Mouse (Mus musculus) hindbrain, embryonic 12.5 days (tissue): ENCODE measurements around the gene Npm1. TPM values are rescaled to one million over a fixed set of nuclear protein-coding genes. Genes with fewer than 3 reads are reported as not detected.

Experiments
- ATAC-seq: fragments of 200-750 bp; cut with Nextera tagmentation; 2 replicates; pipeline ENCODE4 v1.8.0; 2017; ENCODE audit warnings: moderate TSS enrichment; ENCODE audit not compliant: low FRiP score
- H3K27ac ChIP-seq: fragments of 300-500 bp; sonication (generic); 2 replicates; pipeline ENCODE4 v1.5.1; 2016; ENCODE audit warnings: mild to moderate bottlenecking
- H3K27me3 ChIP-seq: fragments of 300-500 bp; sonication (generic); 2 replicates; pipeline ENCODE4 v1.6.1; 2016; ENCODE audit warnings: mild to moderate bottlenecking
- H3K36me3 ChIP-seq: fragments of 300-500 bp; sonication (generic); 2 replicates; pipeline ENCODE4 v1.6.1; 2016; ENCODE audit warnings: mild to moderate bottlenecking
- H3K4me1 ChIP-seq: fragments of 300-500 bp; sonication (generic); 2 replicates; pipeline ENCODE4 v1.6.1; 2016
- H3K4me2 ChIP-seq: fragments of 300-500 bp; sonication (generic); replicated peaks from 2 replicates; pipeline ENCODE4 v1.6.1; 2016; ENCODE audit warnings: mild to moderate bottlenecking
- H3K4me3 ChIP-seq: fragments of 300-500 bp; sonication (generic); 2 replicates; pipeline ENCODE4 v1.5.1; 2016; ENCODE audit warnings: mild to moderate bottlenecking
- H3K9ac ChIP-seq: fragments of 300-500 bp; sonication (generic); 2 replicates; pipeline ENCODE4 v1.6.1; 2016; ENCODE audit warnings: mild to moderate bottlenecking, moderate library complexity
- H3K9me3 ChIP-seq: fragments of 300-500 bp; sonication (generic); replicated peaks from 2 replicates; pipeline ENCODE4 v1.6.1; 2016; ENCODE audit warnings: mild to moderate bottlenecking
- WGBS: fragments of 180-500 bp; shearing (Covaris S2); methylation state at CpG from one replicate; pipeline ENCODE4 v1.1.7; 2016; 5-methylcytosine and 5-hydroxymethylcytosine counted together
- polyA plus RNA-seq: library from polyadenylated mRNA; unstranded; fragments of >200 nt; fragmentation: Nextera tagmentation; extraction: Ambion mirVana; gene quantifications from 2 replicates; pipeline ENCODE4 v1.2.1, GENCODE M21; 2016

Gene Npm1
- polyA plus RNA-seq, 1 experiment from 2014 or later, result 624 TPM

DNA sequence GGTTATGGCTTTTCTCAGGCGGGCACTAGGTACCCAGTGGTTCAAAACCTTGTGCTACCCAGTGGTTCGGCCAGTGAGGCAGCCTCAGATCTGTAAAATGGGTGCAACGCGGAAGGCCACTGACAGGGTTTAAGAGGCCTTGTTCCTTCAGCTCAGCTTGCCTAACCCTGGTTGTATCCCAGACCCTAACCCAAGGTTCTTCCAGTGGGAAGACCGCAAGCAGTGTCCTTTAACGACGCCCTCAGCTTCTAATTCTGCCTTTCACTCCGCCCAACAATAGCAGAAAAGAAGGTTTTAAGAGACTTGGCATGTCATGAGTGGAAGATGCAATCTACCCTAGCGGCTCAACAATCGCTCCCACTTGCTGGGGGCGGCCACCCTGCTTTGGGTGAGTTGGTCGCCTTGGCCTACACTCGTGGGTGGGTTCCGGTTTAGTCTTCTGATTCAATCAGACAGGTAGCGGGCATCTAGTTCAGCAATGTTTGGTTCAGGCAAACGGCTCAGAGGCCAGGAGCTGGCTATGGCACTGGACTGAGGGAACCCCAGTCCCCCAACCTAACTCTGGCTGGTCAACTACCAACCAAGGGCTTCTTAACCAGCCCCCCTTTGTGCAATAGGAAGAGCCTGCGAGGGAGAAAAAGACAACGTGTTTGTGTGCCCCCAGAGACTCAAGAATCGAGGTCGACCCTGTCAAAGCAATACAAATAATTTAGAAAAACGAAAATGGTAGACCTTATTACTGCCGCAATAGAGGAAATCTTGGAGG is 35.5 kb upstream of the Npm1 start:
- peak overlapping the region; percentile 63; the same call in 1 of the 2 replicates for H3K9ac ChIP-seq
- peak overlapping the region; percentile 39 for H3K4me3 ChIP-seq
- 16% methylated on average over 22 of the region's 22 CpGs for WGBS

DNA sequence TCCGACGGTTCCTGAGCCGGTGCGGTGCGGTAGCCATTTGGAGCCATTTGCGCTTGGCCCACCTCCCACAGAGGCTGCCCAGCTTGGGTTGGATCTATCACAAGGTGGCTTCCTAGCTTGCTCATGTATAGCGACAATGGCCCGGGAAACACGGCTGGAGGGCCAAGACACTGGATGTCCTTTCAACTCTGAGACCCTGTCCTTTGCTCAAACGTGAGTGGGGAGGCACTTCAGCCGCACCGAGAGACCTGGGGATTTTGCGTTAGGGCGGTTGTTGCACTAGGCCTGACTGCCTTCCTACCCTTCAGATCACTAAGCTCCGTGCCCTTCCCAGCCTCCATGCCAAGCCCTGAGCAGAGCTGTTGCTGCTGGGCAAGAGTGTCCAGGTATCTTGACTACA is 34.7 kb upstream of the Npm1 start:
- ATAC-seq, result no peak
- Histone ChIP-seq H3K9me3 (0 out of 2 replicates have a peak, but pooled peaks cover 4% of the 10 kb centered on the region), H3K9ac (no peak overlapping the region), H3K27me3 (peaks cover 88% of the 10 kb centered on the region), H3K4me2 (peak overlapping the region; percentile 57), H3K36me3 (no peaks in the 10 kb centered on the region), H3K4me1 (peaks cover 36% of the 10 kb centered on the region), H3K4me3 (0 out of 2 replicates have a peak overlapping the region, but pooled peaks have one; percentile 6), H3K27ac (peak overlapping the region; percentile 31; the same call in 1 of the 2 replicates)
- 12% methylated on average over 15 of the region's 15 CpGs for WGBS

More for the DNA sequence above, 35.5 kb upstream of the Npm1 start:
- Histone ChIP-seq H3K4me2 (peak overlapping the region; percentile 57), H3K4me1 (peaks cover 42% of the 10 kb centered on the region), H3K27ac (peak overlapping the region; percentile 36; the same call in 1 of the 2 replicates), H3K9me3 (0 out of 2 replicates have a peak, but pooled peaks cover 4% of the 10 kb centered on the region), H3K27me3 (peaks cover 88% of the 10 kb centered on the region), H3K36me3 (no peaks in the 10 kb centered on the region)
- ATAC-seq, result no peak

DNA sequence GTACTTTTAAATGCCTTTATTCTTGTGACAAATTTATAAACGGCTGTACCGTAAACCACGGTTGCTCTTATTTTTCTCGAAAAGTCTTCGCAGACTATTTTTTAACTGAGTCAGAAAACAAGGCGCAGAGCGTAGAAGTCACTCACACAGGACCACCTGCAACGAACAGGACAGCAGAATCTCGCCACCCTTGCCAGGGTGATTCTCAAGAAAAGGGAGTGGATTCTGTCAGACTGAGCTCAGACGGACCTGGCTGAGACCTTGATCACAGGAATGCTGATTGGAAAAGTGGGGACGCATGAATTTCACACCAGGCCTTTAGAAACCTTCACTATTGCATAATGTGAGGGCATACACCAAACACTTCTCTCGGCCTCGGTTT is 34.1 kb upstream of the Npm1 start:
- Histone ChIP-seq H3K4me3 (no peak overlapping the region), H3K4me1 (peaks cover 31% of the 10 kb centered on the region), H3K27me3 (peaks cover 82% of the 10 kb centered on the region), H3K4me2 (peak overlapping the region; percentile 57; the same call in 1 of the 2 replicates), H3K9me3 (0 out of 2 replicates have a peak, but pooled peaks cover 4% of the 10 kb centered on the region), H3K27ac (0 out of 2 replicates have a peak overlapping the region, but pooled peaks have one; percentile 31), H3K36me3 (no peaks in the 10 kb centered on the region), H3K9ac (no peak overlapping the region)
- ATAC-seq, result no peak
- 22% methylated on average over 13 of the region's 13 CpGs for WGBS

DNA sequence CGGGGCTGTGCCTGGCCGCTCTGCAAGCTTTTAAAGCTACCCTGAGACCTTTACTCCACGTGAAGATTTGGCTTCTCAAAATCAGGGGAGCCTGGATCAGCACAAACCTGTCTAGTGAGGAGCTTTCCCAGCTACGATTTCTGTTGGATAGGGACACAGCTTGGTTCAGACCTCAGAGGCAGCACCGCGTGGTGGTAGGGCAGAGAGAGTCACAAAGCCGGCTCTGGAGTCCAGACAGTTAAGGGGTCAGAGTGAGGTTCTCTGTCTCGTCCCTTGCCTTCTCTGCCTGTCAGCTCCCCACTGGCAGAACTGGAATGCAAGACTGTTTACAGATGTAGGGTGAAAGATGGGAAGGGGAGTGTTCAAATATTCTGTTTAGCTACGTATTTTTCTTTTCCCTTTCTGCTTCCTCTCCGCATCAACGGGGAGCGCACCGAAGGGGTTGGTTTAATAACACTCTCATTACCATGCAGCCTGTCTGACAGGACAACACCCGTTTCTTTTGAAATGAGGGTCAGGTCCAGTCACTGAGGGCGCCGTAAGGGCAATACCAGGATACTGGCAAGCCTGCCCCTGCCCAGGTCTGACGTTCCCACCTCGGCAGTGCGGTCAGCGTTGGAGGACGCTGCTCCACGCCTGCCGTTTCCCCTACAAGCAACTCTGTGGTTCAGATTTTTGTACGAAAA is 33.6 kb upstream of the Npm1 start:
- Histone ChIP-seq H3K27me3 (peaks cover 81% of the 10 kb centered on the region), H3K9ac (no peak overlapping the region), H3K36me3 (no peaks in the 10 kb centered on the region), H3K27ac (no peak overlapping the region), H3K9me3 (0 out of 2 replicates have a peak, but pooled peaks cover 4% of the 10 kb centered on the region), H3K4me1 (peaks cover 27% of the 10 kb centered on the region), H3K4me3 (no peak overlapping the region), H3K4me2 (no peak overlapping the region)
- WGBS, result 5% methylated on average over 24 of the region's 24 CpGs
- ATAC-seq, result no peak

DNA sequence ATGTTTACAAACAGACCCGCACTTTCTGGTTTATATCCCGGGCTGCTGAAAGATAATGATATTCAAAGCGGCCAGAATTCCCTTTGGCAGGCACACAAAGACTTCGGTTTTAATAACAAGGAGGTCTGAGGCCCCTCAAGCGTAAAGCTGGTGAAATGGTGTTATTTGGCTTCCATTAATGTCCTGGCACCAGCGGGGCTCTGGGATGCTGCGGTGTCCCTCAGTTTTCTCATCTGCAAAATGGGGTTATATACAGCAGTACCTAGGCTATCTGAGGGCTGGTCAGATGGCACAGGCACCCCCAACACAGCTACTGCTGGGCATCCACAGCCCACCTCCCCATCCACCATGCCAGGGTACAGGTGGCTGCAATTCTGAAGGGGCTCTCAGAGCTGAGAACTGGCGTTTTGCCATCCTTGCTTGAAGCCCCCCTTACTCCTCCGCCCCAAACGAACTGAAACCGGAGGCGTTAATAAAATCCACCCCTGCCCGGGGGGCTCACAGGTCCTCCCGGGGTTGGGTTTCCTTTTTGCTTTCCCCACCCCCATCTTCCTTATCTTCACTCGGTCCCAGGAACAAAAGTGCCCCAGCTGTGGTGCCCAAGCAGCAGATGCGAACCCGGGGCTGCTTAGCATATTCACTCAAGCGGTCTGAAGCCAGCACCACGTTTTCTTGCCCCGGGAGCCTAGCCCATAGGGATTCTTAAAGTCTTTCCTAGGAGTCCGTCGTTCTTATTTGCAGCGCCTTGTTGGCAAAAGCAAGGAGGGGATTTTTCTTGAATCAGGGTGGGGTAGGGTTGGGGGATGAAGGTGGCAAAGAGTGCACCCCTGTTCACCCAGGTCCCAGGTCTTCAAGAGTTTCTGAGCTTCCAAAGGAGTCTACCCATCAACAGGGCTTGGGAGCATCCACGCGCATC is 32.8 kb upstream of the Npm1 start:
- no peak overlapping the region for H3K4me3 ChIP-seq
- H3K9me3 ChIP-seq, result 0 out of 2 replicates have a peak, but pooled peaks cover 4% of the 10 kb centered on the region
- H3K27me3 ChIP-seq, result peaks cover 81% of the 10 kb centered on the region
- no peak overlapping the region for H3K4me2 ChIP-seq
- H3K27ac ChIP-seq, result no peak overlapping the region
- peaks cover 19% of the 10 kb centered on the region for H3K4me1 ChIP-seq
- 3% methylated on average over 25 of the region's 25 CpGs for WGBS
- ATAC-seq, result peak; percentile 33
- H3K36me3 ChIP-seq, result no peaks in the 10 kb centered on the region
- H3K9ac ChIP-seq, result no peak overlapping the region

DNA sequence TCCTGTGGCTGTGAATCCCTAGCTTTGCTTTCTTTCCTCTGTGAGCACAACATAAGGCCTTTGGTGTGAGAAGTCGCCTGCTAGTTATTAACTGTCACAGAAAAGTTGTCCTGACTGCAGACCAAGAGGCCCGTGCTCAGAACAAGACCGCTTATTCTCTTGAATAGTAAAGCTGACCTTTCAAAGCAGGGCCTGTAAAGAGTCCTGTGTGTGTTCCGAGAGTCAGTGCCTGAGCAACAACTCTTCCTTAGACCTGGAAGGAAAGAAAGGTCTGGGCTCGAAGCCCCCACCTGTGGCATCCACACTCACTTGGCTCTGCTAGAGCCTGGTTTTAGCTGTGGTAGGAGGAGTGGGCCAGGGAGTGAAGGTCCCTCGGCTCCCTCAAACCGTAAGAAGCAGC is 32.1 kb upstream of the Npm1 start:
- Histone ChIP-seq H3K9ac (no peak overlapping the region), H3K4me3 (no peak overlapping the region), H3K9me3 (0 out of 2 replicates have a peak, but pooled peaks cover 4% of the 10 kb centered on the region), H3K27me3 (peaks cover 83% of the 10 kb centered on the region), H3K4me2 (no peak overlapping the region), H3K36me3 (no peaks in the 10 kb centered on the region), H3K27ac (no peak overlapping the region), H3K4me1 (peaks cover 11% of the 10 kb centered on the region)
- 12% methylated on average over 7 of the region's 7 CpGs for WGBS
- no peak for ATAC-seq

DNA sequence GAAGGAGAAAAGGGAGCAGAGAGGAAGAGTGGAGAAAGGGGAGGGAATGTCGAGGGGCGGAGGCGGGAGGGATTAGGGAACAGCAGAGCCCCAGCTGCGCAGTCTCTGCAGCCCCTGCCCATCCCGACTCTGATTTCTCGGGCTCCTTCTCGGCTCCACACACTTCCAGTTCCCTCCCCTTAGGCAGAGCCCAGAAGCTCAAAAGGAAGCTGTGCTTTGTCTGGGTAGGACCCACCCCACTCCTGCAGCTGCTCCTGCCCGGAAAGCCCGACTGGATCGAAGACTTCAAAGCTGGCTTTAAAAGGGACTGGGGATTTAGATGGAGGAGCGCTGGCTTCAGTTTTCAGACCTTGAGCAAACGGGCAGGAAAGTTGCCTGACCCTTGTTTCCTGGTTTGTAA is 30.7 kb upstream of the Npm1 start:
- no peak overlapping the region for H3K9ac ChIP-seq
- H3K4me1 ChIP-seq, result peaks cover 11% of the 10 kb centered on the region
- WGBS, result under 1% methylated on average over 10 of the region's 12 CpGs
- no peak overlapping the region for H3K4me3 ChIP-seq
- ATAC-seq, result peak; percentile 39; the same call in 1 of the 2 replicates
- H3K27ac ChIP-seq, result no peak overlapping the region
- peaks cover 74% of the 10 kb centered on the region for H3K27me3 ChIP-seq
- H3K4me2 ChIP-seq, result peak overlapping the region; percentile 24; the same call in 1 of the 2 replicates
- H3K9me3 ChIP-seq, result 0 out of 2 replicates have a peak, but pooled peaks cover 4% of the 10 kb centered on the region
- no peaks in the 10 kb centered on the region for H3K36me3 ChIP-seq

DNA sequence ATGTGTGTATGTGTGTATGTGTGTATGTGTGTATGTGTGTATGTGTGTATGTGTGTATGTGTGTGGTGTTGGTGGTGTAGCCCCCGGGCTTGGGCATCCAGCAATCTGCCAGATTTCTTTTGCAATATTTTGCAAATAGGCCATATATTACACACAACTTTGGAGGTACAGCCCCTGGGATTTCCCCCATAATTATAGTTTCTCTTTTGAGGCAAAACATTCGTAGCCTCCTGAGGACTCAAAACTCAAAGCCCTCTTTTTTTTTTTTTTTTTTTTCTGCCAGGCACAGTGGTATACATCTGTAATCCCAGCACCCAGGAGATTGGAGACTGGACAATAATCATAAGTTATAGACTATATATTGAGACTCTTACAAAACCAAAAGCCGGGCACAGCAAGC is 18.8 kb upstream of the Npm1 start:
- Histone ChIP-seq H3K36me3 (no peaks in the 10 kb centered on the region), H3K27me3 (peaks cover 32% of the 10 kb centered on the region), H3K27ac (no peak overlapping the region), H3K9ac (no peak overlapping the region), H3K9me3 (no peaks in the 10 kb centered on the region), H3K4me2 (no peak overlapping the region), H3K4me3 (no peak overlapping the region), H3K4me1 (peaks cover 8% of the 10 kb centered on the region)
- ATAC-seq, result no peak
- WGBS, result 70% methylated on average over 3 of the region's 3 CpGs

DNA sequence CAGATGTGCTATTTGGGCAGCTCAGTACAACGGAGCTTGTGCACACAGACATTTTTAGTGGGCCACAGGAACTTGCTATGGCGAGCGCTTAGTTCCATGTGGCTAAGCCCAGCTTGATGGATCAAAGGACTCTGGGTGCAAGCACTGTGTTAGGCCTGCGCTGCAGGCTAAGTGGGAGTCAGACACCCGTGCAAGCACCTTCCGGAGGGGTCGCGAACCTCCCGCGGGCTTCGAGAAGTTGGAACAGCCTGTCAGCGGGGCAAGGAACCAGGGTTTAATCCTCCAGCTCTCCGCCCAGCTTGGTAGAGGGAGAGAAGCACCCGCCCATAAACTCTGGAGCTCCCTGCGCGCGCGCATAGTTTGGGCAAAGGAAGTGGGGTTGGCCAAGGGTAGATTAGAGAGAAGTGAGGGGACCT is 17.7 kb upstream of the Npm1 start:
- WGBS, result 1% methylated on average over 18 of the region's 18 CpGs
- no peak overlapping the region for H3K27ac ChIP-seq
- H3K27me3 ChIP-seq, result peaks cover 36% of the 10 kb centered on the region
- H3K4me1 ChIP-seq, result peaks cover 8% of the 10 kb centered on the region
- H3K36me3 ChIP-seq, result no peaks in the 10 kb centered on the region
- peak overlapping the region; percentile 14 for H3K4me3 ChIP-seq
- peak; percentile 41; the same call in 1 of the 2 replicates for ATAC-seq
- H3K4me2 ChIP-seq, result peak overlapping the region; percentile 45
- no peaks in the 10 kb centered on the region for H3K9me3 ChIP-seq
- peak overlapping the region; percentile 33 for H3K9ac ChIP-seq

DNA sequence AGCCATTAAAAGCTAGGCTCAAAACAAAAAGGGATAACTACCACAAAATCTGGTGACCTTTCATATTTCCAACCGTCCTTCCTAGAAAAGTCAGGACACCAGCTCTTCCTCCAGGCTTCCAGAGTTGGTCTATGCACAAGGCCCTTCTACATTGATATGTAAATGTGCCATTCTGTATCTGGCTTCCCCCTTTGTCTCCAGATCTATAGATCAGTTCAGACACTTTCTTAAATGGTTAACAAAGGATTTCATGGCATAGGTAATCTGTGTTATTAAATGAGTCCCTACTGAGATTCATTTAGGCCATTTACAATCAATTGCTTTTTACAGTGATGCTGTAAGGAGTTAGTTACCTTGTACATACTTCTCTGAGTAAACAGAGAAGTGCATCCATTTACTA is 16.8 kb upstream of the Npm1 start:
- Histone ChIP-seq H3K27ac (no peak overlapping the region), H3K9me3 (no peaks in the 10 kb centered on the region), H3K9ac (no peak overlapping the region), H3K27me3 (peaks cover 42% of the 10 kb centered on the region), H3K36me3 (no peaks in the 10 kb centered on the region), H3K4me3 (no peak overlapping the region), H3K4me1 (peaks cover 8% of the 10 kb centered on the region), H3K4me2 (no peak overlapping the region)
- 26% methylated on average over 1 of the region's 1 CpGs for WGBS
- no peak for ATAC-seq

DNA sequence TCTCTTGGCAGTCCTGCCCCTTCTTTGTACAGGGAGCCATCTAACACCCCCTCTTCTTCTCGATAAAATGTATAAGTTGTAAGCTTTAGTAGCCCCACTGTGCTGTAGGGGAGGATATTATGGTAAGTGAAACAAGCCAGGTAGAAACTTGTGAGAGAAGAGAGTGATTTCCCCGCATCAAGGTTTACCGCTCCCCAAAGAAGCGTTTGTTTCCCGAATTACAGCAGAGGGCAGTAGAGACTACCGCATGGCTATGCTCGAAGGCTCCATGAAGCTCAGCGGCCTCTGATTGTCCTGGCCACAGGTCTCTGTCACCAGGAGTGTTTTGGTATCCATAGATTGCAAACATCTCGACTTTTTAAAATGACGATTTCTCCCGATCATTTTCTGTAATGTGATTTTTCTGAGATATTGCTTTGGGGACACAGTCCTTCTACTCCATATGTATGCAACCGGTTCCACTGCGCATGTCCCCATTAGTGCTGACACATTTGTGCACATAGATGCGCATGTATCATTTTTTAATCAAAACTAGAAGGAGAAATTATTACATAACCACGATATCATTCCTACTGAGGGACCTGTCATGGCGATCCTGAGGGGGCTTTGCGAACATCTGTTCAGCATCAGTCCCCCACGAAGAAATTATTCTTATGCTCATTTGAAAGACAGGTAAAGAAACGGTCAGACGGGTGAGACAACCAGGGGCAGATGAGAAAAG is 13.7 kb upstream of the Npm1 start:
- peak; percentile 60 for ATAC-seq
- no peaks in the 10 kb centered on the region for H3K9me3 ChIP-seq
- no peaks in the 10 kb centered on the region for H3K36me3 ChIP-seq
- peaks cover 37% of the 10 kb centered on the region for H3K27me3 ChIP-seq
- H3K4me3 ChIP-seq, result no peak overlapping the region
- H3K4me1 ChIP-seq, result peaks cover 8% of the 10 kb centered on the region
- WGBS, result 27% methylated on average over 20 of the region's 20 CpGs
- H3K4me2 ChIP-seq, result no peak overlapping the region
- no peak overlapping the region for H3K27ac ChIP-seq
- H3K9ac ChIP-seq, result no peak overlapping the region
